Mouse (Mus musculus) liver, embryonic 14.5 days (tissue): ENCODE measurements at regions not wholly inside any gene's neighbourhood (a gene's known extent, or its start where the extent isn't known, plus 50 kb on each side); places are given as distances from the start of the nearest gene placed in this dataset.

ENCODE experiments used
- ATAC-seq: fragments of 200-750 bp; cut with Nextera tagmentation; 2 replicates; pipeline ENCODE4 v1.8.0; 2017; ENCODE audit warnings: moderate number of reproducible peaks, mild to moderate bottlenecking, moderate library complexity; ENCODE audit not compliant: insufficient read depth
- DNase-seq, 3 experiments: peaks; one replicate each; pipeline ENCODE4 v3.0.0-alpha.2; 2012 to 2013; ENCODE audit warnings: low read depth in 3 of 3, low spot score in 3 of 3
- H3K27ac ChIP-seq: fragments of 300-500 bp; sonication (generic); 2 replicates; pipeline ENCODE4 v1.5.1; 2014; ENCODE audit warnings: moderate library complexity, mild to moderate bottlenecking, control low read depth, inconsistent platforms
- H3K27me3 ChIP-seq: fragments of 300-500 bp; sonication (generic); 2 replicates; pipeline ENCODE4 v1.6.1; 2014; ENCODE audit warnings: mild to moderate bottlenecking, low read length, moderate library complexity; ENCODE audit not compliant: control insufficient read depth, insufficient read depth
- H3K36me3 ChIP-seq: fragments of 300-500 bp; sonication (generic); replicated peaks from 2 replicates; pipeline ENCODE4 v1.6.1; 2014; ENCODE audit warnings: low read depth; ENCODE audit not compliant: control insufficient read depth, insufficient read depth
- H3K4me1 ChIP-seq, 2 experiments: fragments of 200-500 bp in 1 of 2; fragments of 300-500 bp in 1 of 2; sonication (generic) in 1 of 2; replicated peaks; 2 replicates each; pipeline ENCODE4 v1.6.1; 2012 to 2014; ENCODE audit warnings: antibody characterized with exemption in 1 of 2, inconsistent platforms in 1 of 2, low read length in 1 of 2; ENCODE audit not compliant: control insufficient read depth in 2 of 2, insufficient read depth in 2 of 2
- H3K4me2 ChIP-seq: fragments of 300-500 bp; sonication (generic); 2 replicates; pipeline ENCODE4 v1.6.1; 2014; ENCODE audit warnings: low read depth, mild to moderate bottlenecking, control low read depth, moderate library complexity
- H3K4me3 ChIP-seq, 2 experiments: fragments of 200-500 bp in 1 of 2; fragments of 300-500 bp in 1 of 2; sonication (generic) in 1 of 2; 2 replicates each; pipeline ENCODE4 v1.5.1; 2012 to 2014; ENCODE audit warnings: low read depth in 2 of 2, low read length in 2 of 2, mild to moderate bottlenecking in 2 of 2, control low read depth in 1 of 2, inconsistent platforms in 1 of 2, moderate library complexity in 1 of 2; ENCODE audit not compliant: insufficient read depth in 1 of 2
- H3K9ac ChIP-seq: fragments of 300-500 bp; sonication (generic); replicated peaks from 2 replicates; pipeline ENCODE4 v1.6.1; 2014; ENCODE audit warnings: mild to moderate bottlenecking, control low read depth, moderate library complexity
- H3K9me3 ChIP-seq: fragments of 300-500 bp; sonication (generic); 2 replicates; pipeline ENCODE4 v1.6.1; 2016; ENCODE audit warnings: low read length, mixed read lengths; ENCODE audit not compliant: control insufficient read depth
- CTCF ChIP-seq: IDR thresholded peaks from 2 replicates; pipeline ENCODE4 v1.5.1; 2016; ENCODE audit warnings: antibody characterized with exemption, low read depth, control low read depth
- EP300 ChIP-seq: IDR thresholded peaks from 2 replicates; pipeline ENCODE4 v1.6.1; 2016; ENCODE audit warnings: antibody characterized with exemption, low read depth
- WGBS: fragments of 180-500 bp; shearing (Covaris S2); extraction: QIAGEN DNeasy Blood & Tissue Kit; methylation state at CpG from one replicate; pipeline ENCODE4 v1.1.7; 2014; ENCODE audit not compliant: insufficient replicate concordance; 5-methylcytosine and 5-hydroxymethylcytosine counted together

DNA sequence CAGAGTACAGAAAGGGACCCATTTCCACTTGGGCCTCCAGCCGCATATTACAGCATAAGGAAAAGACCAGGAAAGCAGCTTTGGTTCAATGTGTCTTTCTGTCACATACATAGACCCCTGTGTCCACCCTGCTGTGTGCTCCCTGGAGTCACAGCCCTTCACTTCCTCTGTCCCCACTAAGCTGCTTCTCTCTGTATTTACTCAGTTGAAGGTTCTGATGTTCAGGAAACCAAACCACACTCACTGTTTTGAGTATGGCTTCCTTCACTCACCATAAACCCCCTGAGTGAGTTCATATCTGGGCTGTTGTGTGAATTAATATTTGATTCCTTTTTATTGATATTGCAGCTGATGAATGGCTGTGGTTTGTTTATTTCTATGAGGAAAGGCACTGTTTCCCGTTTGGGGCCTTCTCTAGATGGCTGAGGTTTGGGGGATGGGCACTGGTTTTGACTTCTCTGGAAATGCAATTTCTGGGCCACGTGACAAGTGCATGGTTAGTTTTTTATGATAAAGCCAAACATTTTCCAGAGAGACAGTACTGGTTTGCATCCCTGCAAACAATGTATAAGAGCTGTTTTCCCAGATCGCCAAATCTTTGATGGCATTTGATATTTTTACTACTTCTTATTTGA lies 157.0 kb upstream of the Ctnnb1 start:
- DNase-seq (no peak), ATAC-seq (no peak)
- WGBS = 32% methylated on average over 4 of the region's 4 CpGs
- H3K4me1 ChIP-seq = peaks cover 2 to 19% of the 10 kb centered on the region in 2 experiments; a peak in 2 of 4 replicates
- H3K9ac ChIP-seq = no peak overlapping the region
- TF ChIP-seq EP300 (no peak), CTCF (no peak)
- H3K27ac ChIP-seq = no peak overlapping the region
- H3K27me3 ChIP-seq = no peaks in the 10 kb centered on the region
- no peaks in the 10 kb centered on the region for H3K9me3 ChIP-seq
- H3K4me2 ChIP-seq = no peak overlapping the region
- H3K36me3 ChIP-seq = no peaks in the 10 kb centered on the region
- H3K4me3 ChIP-seq = no peak overlapping the region

- Histone ChIP-seq H3K4me2 (no peak overlapping the region), H3K4me1 (peaks cover 2 to 19% of the 10 kb centered on the region in 2 experiments; a peak in 2 of 4 replicates), H3K9me3 (no peaks in the 10 kb centered on the region), H3K27ac (no peak overlapping the region), H3K4me3 (no peak overlapping the region), H3K36me3 (no peaks in the 10 kb centered on the region), H3K27me3 (no peaks in the 10 kb centered on the region), H3K9ac (no peak overlapping the region)
- WGBS = 81% methylated on average over 1 of the region's 1 CpGs
- ATAC-seq (no peak), DNase-seq (no peak)
- TF ChIP-seq EP300 = no peak
- peak; percentile 19; the same call in 1 of the 2 replicates for TF ChIP-seq CTCF
These were observed 154.8 kb upstream of the Ctnnb1 start for GRCm38 (mm10) chr9:120774251-120774650.

- Histone ChIP-seq H3K27me3 (no peaks in the 10 kb centered on the region), H3K9me3 (no peaks in the 10 kb centered on the region), H3K27ac (no peak overlapping the region), H3K36me3 (no peaks in the 10 kb centered on the region), H3K4me3 (no peak overlapping the region), H3K9ac (no peak overlapping the region), H3K4me1 (peaks cover 2 to 19% of the 10 kb centered on the region in 2 experiments; a peak in 2 of 4 replicates), H3K4me2 (no peak overlapping the region)
- 25% methylated on average over 1 of the region's 1 CpGs for WGBS
- DNase-seq (no peak), ATAC-seq (no peak)
- no peak for TF ChIP-seq CTCF
- TF ChIP-seq EP300 = no peak
These were observed 154.2 kb upstream of the Ctnnb1 start for GRCm38 (mm10) chr9:120774772-120775171.

GRCm38 (mm10) chr9:120775721-120776120 lies 153.3 kb upstream of the Ctnnb1 start:
- Histone ChIP-seq H3K27me3 (no peaks in the 10 kb centered on the region), H3K9ac (no peak overlapping the region), H3K4me3 (no peak overlapping the region), H3K9me3 (no peaks in the 10 kb centered on the region), H3K36me3 (no peaks in the 10 kb centered on the region), H3K4me1 (peaks cover 2 to 19% of the 10 kb centered on the region in 2 experiments; a peak in 2 of 4 replicates), H3K27ac (no peak overlapping the region), H3K4me2 (peak overlapping the region; percentile 28; the same call in 1 of the 2 replicates)
- TF ChIP-seq EP300 = no peak
- peak; percentile 26 for TF ChIP-seq CTCF
- DNase-seq = no peak
- 24% methylated on average over 3 of the region's 3 CpGs for WGBS
- no peak for ATAC-seq

DNA sequence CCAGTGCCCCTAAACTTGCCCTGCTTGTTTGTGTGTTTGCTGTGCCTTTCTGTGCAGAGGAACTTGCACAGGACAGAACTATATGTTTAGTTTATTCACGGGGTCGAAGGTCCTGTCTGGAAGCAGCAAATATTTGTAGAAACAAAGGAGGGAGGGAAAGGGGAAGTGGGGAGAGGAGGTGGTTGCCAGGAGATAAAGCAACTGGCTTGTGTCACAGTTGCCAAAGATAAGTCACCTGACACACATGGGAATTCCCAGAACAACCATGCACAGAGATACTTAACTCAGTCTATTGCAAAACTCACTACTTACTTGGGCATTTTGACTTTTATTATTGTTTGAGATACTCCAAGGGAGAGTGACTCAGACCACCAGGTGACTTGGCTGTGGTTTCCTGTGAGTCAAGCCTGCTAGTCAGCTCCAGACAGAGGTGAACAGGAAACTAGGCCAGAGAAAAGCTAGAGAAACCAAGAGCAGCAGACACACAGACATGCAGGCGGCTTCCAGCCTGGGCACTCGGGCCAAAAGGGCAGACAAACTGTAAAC lies 152.5 kb upstream of the Ctnnb1 start:
- no peaks in the 10 kb centered on the region for H3K9me3 ChIP-seq

More for the DNA sequence above, 152.5 kb upstream of the Ctnnb1 start:
- no peak overlapping the region for H3K9ac ChIP-seq
- H3K36me3 ChIP-seq = no peaks in the 10 kb centered on the region
- H3K4me2 ChIP-seq = peak overlapping the region; percentile 18; the same call in 1 of the 2 replicates
- H3K4me3 ChIP-seq = no peak overlapping the region
- peaks cover 2 to 17% of the 10 kb centered on the region in 2 experiments; a peak in 2 of 4 replicates for H3K4me1 ChIP-seq
- TF ChIP-seq EP300 = no peak
- no peak for TF ChIP-seq CTCF
- DNase-seq (peak; percentile 37 to 58 (median 37)), ATAC-seq (peak; percentile 72)
- H3K27me3 ChIP-seq = no peaks in the 10 kb centered on the region
- H3K27ac ChIP-seq = peak overlapping the region; percentile 44
- 3% methylated on average over 4 of the region's 4 CpGs for WGBS
